Mouse (Mus musculus) E14TG2a.4 (cell line): ENCODE data around the gene Tenm1.

Experiments used
- CTCF ChIP-seq: conservative IDR thresholded peaks from 2 replicates; pipeline ENCODE4 v1.5.1; 2014; ENCODE audit warnings: low read length
- POU5F1 ChIP-seq: IDR thresholded peaks from 2 replicates; pipeline ENCODE4 v1.6.1; 2014; ENCODE audit warnings: low read length, borderline replicate concordance

GRCm38 (mm10) chrX:43429337-43429736, 411 bp upstream of the Tenm1 start:
- TF ChIP-seq CTCF (no peak), POU5F1 (no peak)
